28 mouse cellular contexts compared by ENCODE assay signal in the genomic region with DNA sequence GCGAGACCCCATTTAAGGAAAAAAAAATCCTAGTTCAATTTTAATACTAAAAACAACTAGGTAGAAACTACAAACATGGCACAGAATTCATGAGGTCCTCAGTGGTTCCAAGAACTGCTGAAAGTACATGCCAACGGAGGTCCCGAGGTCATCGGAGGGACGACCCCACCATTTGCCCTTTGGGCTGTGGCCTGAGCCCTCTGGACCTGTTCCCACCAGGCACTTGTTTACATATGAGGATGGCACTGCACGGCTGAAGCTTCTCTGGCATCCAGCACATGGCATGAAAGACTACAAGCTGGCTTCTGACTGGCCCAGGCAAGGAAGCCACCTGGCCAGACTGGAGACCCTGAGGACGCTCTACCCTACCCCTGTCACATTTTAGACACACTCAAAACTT. TPM values are rescaled to one million over a fixed set of nuclear protein-coding genes. Genes with fewer than 3 reads are reported as not detected.
"Had no signal": no experiment of that assay in that cellular context is flagged by ENCODE, and none has a peak within 500 bp of the region (broad histone marks: within the 10 kb centered on the region; RNA-seq: fewer than 3 reads in every experiment).

No protein-coding gene starts in this region.

- H3K27ac ChIP-seq: heart, adult 2 months; heart, embryonic 13.5 days; heart, embryonic 15.5 days; hindbrain, embryonic 13.5 days; hindbrain, embryonic 15.5 days; hindbrain, postnatal 0 days; kidney, embryonic 15.5 days; limb, embryonic 13.5 days; limb, embryonic 15.5 days; liver, embryonic 12.5 days; liver, embryonic 14.5 days had no signal

- H3K36me3 ChIP-seq: heart, embryonic 13.5 days; heart, embryonic 15.5 days; hindbrain, embryonic 13.5 days; hindbrain, embryonic 15.5 days; limb, embryonic 15.5 days had no signal

- H3K27me3 ChIP-seq: heart, embryonic 13.5 days; heart, embryonic 15.5 days; hindbrain, embryonic 13.5 days; hindbrain, embryonic 15.5 days; kidney, embryonic 15.5 days; limb, embryonic 13.5 days; limb, embryonic 15.5 days; liver, embryonic 12.5 days had no signal

- H3K9me3 ChIP-seq: heart, embryonic 13.5 days; heart, embryonic 15.5 days; hindbrain, embryonic 13.5 days; hindbrain, embryonic 15.5 days; kidney, embryonic 15.5 days; limb, embryonic 13.5 days; limb, embryonic 15.5 days; liver, embryonic 12.5 days had no signal

- ATAC-seq: forebrain, postnatal 0 days; hindbrain, postnatal 0 days; intestine, embryonic 16.5 days; liver, embryonic 12.5 days had no signal

- H3K4me2 ChIP-seq: heart, embryonic 11.5 days; heart, embryonic 13.5 days; heart, embryonic 15.5 days; hindbrain, embryonic 13.5 days; hindbrain, embryonic 15.5 days; kidney, embryonic 15.5 days; limb, embryonic 13.5 days; limb, embryonic 15.5 days; liver, embryonic 12.5 days had no signal

- H3K9ac ChIP-seq: forebrain, postnatal 0 days; heart, embryonic 13.5 days; heart, embryonic 15.5 days; hindbrain, embryonic 13.5 days; hindbrain, embryonic 15.5 days; kidney, embryonic 15.5 days; limb, embryonic 13.5 days; limb, embryonic 15.5 days; liver, embryonic 12.5 days; liver, embryonic 14.5 days had no signal

- DNase-seq: forebrain, postnatal 0 days; gastrocnemius, postnatal 14 days; gastrocnemius, postnatal 36 days; heart, adult 11 months; heart, adult 2 months; heart, postnatal 14 days; heart, postnatal 36 days; kidney, adult 11 months; kidney, postnatal 10 days; layer of hippocampus, adult 9-11 months; layer of hippocampus, postnatal 36 days; left cerebral cortex, postnatal 4 days had no signal

- H3K4me3 ChIP-seq: heart, adult 2 months; heart, embryonic 13.5 days; heart, embryonic 15.5 days; hindbrain, embryonic 13.5 days; hindbrain, embryonic 15.5 days; kidney, embryonic 15.5 days; limb, embryonic 13.5 days; limb, embryonic 15.5 days; liver, embryonic 12.5 days had no signal

RNA-seq across cellular contexts. Expression of gene Hamp, which starts 20.5 kb away (rescaled TPM):
- polyA plus RNA-seq: forebrain, postnatal 0 days; heart, embryonic 11.5 days; heart, embryonic 15.5 days; hindbrain, embryonic 11.5 days; hindbrain, embryonic 13.5 days; hindbrain, embryonic 15.5 days; hindbrain, postnatal 0 days; intestine, embryonic 14.5 days; intestine, embryonic 16.5 days; kidney, embryonic 15.5 days; limb, embryonic 11.5 days; limb, embryonic 13.5 days; limb, embryonic 15.5 days; liver, embryonic 12.5 days had no signal

RNA-seq across cellular contexts. Expression of gene Hamp2, which starts 39.9 kb away (rescaled TPM):
- polyA plus RNA-seq: forebrain, postnatal 0 days; heart, embryonic 11.5 days; heart, embryonic 13.5 days; heart, embryonic 15.5 days; heart, postnatal 0 days; hindbrain, embryonic 11.5 days; hindbrain, embryonic 13.5 days; hindbrain, embryonic 15.5 days; hindbrain, postnatal 0 days; intestine, embryonic 14.5 days; intestine, embryonic 16.5 days; kidney, embryonic 15.5 days; limb, embryonic 11.5 days; limb, embryonic 13.5 days; limb, embryonic 15.5 days; liver, embryonic 12.5 days; liver, embryonic 14.5 days had no signal
